Mouse (Mus musculus): ENCODE results near the gene Pdia6. TPM values are rescaled to one million over a fixed set of nuclear protein-coding genes. Genes with fewer than 3 reads are reported as not detected.

Gene Pdia6
- total RNA-seq, 2 experiments from 2014 or later, result 111 to 134 TPM

GRCm38 (mm10) chr12:17256905-17257304 is 9.4 kb upstream of the Pdia6 start:
- intact Hi-C loops (cut with DNase I), result loop anchor here (1.0 to 10.0 kb wide), 4 partner anchors 224 to 542 kb away; no protein-coding TSS in a partner anchor
- DNase-seq (ENCODE audit: low spot score), result no peak

GRCm38 (mm10) chr12:17258431-17258830 is 7.9 kb upstream of the Pdia6 start:
- intact Hi-C loops (cut with DNase I), result loop anchor here (5.0 to 10.0 kb wide), 3 partner anchors 426 to 544 kb away; no protein-coding TSS in a partner anchor
- DNase-seq (ENCODE audit: low spot score), result no peak

- intact Hi-C loops (cut with DNase I), result no loop called here
- no peak for DNase-seq (ENCODE audit: low spot score)
These were observed 5.3 kb upstream of the Pdia6 start for GRCm38 (mm10) chr12:17261005-17261404.

DNA sequence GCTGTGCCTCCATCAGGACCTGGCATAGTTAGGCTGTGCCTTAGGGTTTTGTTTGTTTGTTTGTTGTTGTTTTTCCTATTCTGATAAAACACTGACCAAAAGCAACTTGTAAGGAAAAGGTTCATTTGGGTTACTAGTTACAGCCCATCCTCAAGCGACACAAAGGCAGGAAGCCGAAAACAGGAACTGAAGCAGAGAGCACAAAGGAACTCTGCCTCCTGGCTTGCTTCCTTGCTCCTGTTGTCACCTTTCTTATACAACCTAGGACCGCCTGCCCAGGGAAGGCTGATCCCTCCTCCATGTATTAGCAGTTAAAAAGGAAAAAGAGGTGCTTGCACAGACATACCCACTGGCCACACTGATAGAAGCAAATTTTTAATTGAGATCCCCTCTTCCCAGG is 2.5 kb upstream of the Pdia6 start:
- intact Hi-C loops (cut with DNase I), result no loop called here
- DNase-seq (ENCODE audit: low spot score), result no peak

DNA sequence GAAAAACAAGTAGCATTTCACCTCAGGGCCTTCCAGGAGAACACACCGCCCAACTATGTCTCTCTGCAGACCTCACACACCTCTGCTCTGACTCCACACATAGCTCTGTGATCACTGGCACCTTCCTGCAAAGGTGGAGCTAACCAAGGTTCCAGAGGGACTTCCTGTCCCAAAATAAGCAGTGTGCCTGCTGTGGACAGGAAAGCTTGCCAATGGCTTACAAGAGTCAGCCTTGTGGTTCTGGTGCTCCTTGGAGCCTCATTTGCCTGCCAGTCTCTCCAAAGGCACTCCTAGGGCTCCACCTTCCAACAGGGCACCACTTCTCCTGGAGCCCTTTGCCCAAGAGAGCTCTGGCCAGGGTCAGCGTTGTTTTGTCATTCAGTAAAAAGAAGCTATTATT is 1.5 kb upstream of the Pdia6 start:
- intact Hi-C loops (cut with DNase I), result loop anchor here (5.0 kb wide), 1 partner anchor 82 kb away; the partner anchor contains the start of gene Nol10
- DNase-seq (ENCODE audit: low spot score), result no peak

DNA sequence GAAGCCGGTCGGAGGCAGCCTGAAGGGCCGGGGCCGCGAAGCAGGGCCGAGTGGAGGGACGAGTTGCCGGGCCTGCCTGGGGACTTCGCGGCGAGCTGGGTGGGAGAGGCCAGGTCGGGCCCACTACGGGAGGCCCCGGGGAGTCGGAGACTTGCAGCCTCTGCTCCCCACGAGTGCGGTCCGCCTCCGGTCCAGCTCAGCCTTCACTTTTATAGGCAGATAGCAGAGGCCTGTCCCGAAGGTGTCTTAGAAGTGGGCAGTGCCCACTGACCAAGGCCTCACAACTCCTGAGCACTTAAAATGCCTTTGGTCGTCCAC is 287 bp downstream of the Pdia6 start:
- DNase-seq (ENCODE audit: low spot score), result no peak
- intact Hi-C loops (cut with DNase I), result loop anchor here (5.0 kb wide), 1 partner anchor 81 kb away; the partner anchor contains the start of gene Nol10

DNA sequence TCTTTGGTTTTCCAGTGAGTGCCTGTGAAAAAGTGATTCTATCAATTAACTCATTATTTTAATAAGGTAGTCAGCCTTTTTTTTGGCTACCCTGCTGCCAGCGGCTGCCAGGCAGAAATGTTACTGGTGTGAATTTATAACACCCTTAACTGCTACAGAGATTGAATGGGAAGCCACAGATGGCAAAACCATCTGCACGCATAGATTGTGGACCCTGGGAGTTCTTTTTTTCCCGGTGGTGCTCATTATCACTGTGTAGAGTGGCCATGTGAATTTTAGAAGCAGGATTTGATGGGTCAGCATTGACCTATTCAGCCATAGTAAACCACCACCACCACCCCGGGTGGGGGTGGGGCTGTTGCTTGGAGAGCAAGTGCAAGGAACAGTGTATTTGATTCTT is 971 bp downstream of the Pdia6 start:
- DNase-seq (ENCODE audit: low spot score), result no peak
- intact Hi-C loops (cut with DNase I), result loop anchor here (5.0 kb wide), 1 partner anchor 80 kb away; the partner anchor contains the start of gene Nol10

DNA sequence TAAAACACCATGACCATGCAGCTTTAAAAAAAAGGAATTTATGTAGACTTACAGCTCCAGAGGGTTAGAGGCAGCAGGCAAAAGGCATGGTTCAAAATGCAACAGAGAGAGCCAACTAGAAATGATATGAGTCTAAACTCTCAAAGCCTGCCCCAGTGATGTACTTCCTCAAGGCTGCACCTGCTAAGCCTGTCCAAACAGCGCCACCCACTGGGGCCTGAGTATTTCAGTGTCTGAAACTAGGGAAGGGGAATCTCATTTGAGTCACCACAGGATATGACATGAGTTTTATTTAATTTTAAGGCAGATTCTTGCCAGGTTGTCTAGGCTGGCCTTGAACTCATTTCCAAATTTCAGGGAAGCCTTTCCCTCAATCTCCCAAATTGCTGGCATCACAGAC is 4.9 kb downstream of the Pdia6 start:
- intact Hi-C loops (cut with DNase I), result no loop called here
- DNase-seq (ENCODE audit: low spot score), result no peak

DNA sequence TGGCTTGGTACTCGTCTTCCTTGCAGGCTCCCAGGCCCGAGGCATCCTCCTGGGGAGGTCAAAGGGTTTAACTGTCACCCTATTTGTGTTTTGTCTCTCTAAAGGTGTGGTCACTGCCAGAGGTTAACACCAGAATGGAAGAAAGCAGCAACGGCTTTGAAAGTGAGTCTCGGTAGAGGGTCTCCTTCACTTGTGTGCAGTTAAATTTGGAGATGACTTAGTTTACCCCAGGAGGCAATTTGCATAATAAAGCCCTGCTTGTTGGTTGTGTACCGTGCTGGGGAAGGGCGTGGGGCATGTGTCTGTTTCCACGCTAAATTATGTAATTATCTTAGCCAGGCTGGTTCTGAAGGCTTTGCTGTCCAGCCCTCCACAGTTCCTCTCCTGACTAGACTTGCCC is 7.5 kb downstream of the Pdia6 start:
- intact Hi-C loops (cut with DNase I), result no loop called here
- DNase-seq (ENCODE audit: low spot score), result no peak

DNA sequence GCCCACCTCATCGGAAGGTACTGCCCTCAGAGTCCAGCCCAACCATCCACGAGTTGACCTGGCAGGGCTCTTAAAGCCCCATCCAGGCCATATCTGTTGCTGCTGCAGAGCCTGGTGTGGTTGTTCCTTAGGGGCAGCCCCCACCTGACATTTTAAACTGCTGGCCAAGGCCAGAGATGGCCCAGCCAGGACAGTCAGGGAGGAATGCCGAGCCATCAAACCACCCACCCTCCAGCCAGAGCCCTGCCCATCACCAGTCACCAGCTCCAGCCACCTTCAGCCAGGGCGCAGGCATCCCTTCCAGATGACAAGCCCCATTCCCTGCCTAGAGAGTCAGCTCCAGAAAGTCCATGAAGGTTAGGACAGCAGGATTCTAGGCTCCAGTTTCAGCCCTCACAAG is 22.2 kb downstream of the Pdia6 start:
- DNase-seq (ENCODE audit: low spot score), result no peak
- intact Hi-C loops (cut with DNase I), result no loop called here

- no peak for DNase-seq (ENCODE audit: low spot score)
- intact Hi-C loops (cut with DNase I), result no loop called here
These were observed 22.7 kb downstream of the Pdia6 start for GRCm38 (mm10) chr12:17289060-17289459.

DNA sequence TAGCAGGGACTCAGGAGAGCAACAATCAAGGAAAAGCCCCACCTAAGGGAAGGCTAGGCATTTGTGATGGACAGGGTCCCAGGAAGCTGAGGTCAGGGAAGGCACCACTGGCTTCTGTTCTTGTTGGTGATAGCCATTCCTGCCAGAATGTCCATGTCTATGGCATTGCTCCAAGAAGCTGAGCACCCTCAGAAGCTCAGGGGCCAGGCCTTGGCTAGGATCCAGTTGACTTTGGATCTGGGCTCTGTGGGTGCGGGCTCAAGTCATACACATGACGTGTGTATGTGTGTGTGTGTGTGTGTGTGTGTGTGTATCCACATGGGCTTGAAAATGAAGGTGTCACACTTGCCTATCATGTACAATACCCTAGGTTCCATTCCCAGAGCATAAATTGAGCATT is 23.6 kb downstream of the Pdia6 start:
- intact Hi-C loops (cut with DNase I), result no loop called here
- no peak for DNase-seq (ENCODE audit: low spot score)

DNA sequence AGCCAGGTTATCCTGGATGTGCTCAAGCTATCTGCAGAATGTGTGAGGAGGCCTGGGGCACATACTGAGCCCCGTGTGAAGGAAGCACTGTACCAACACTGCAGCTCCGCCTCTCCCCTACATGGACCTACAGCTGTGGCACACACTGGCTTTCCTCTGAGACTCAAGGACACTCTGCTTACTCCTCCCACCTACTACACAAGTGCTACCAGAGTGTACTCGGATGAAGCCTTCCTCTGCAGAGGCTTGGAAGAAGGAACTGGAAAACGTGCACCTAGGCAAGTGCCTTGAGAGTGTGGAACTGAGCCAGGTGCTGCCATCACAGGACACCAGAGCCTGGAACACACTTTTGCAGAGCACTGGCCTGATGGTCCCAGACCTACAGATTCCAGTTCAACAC is 24.2 kb downstream of the Pdia6 start:
- intact Hi-C loops (cut with DNase I), result no loop called here
- no peak for DNase-seq (ENCODE audit: low spot score)

DNA sequence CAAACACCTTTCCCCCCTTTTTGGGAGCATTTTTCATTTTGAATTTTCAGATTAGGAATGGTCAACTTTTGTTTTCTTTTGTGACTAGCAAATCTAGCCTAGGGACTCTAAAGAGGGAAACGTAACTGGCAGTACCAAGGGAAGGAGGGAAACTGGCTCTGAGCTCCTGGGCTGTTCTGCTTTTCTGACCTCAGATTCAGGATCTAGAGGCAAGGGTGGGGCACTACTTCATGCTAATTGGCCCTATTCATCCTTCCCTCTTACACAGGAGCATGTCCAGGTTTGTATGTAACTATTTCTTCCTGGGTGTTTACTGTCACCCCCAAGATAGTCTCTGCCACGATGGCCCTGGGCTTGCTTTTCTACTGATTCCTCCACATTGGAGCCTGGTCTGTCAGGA is 30.6 kb downstream of the Pdia6 start:
- intact Hi-C loops (cut with DNase I), result no loop called here
- DNase-seq (ENCODE audit: low spot score), result no peak

DNA sequence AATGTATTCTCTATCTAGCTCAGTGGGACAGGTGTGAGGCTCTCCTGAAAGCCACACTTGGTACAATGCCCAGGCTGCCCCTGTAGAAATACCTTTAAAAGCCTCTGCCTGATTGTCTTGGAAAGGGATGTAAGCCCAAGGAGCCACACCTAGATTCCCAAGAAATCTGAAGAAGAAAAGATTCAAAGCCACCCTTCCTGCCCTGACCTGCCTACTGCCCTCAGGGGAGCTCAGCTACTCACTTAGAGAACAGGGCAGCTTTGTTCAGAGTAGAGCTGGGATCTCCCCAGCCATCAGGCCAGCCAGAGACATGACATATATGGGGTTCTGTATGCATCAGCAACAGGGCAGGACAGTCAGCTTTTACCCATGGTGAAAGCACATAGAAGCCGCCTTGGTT is 33.6 kb downstream of the Pdia6 start:
- no peak for DNase-seq (ENCODE audit: low spot score)
- intact Hi-C loops (cut with DNase I), result no loop called here

GRCm38 (mm10) chr12:17305445-17305844 is 39.1 kb downstream of the Pdia6 start:
- DNase-seq (ENCODE audit: low spot score), result no peak

GRCm38 (mm10) chr12:17308246-17308645 is 41.9 kb downstream of the Pdia6 start:
- DNase-seq (ENCODE audit: low spot score), result no peak
- intact Hi-C loops (cut with DNase I), result no loop called here

More at GRCm38 (mm10) chr12:17305445-17305844, 39.1 kb downstream of the Pdia6 start:
- intact Hi-C loops (cut with DNase I), result no loop called here

DNA sequence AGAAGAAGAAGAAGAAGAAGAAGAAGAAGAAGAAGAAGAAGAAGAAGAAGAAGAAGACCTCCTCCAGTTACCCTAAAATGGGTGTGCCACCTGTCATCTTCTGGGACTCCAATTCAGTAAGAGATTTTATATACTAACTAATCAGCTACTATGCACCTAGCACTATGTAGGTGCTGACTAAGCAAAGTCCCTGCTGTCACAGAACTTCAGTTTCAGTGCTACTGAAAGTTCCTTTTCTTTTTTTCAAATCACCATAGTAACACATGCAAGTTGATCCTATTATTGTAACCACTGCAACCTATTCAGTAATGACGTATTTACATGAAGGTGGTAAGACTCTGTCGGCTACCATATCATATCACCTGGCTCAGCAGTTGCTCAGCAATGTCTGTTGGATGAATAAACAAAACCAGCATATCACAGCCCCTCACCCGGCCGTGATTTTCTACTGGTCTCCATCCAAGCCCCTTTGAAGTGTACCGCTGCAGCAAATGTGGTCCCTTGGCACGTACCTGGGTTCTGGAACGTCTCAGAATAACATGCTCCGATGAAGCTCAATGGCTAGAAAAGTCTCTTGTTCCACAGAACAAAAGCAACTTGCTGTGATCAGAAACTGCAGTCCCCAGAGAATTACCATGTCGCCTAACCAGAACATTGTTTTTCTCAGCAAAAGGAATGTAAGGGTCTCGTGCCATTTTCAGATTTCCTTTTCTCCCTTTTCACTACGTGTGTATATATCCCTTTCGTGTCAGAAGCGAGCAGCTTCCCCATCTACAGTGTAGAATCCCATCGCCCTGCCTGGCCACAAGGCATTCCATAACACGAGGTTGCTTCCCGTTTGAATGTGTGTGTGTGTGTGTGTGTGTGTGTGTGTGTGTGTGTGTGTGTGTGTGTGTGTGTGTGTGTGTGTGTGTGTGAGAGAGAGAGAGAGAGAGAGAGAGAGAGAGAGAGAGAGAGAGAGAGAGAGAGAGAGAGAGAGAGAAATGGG is 44.8 kb downstream of the Pdia6 start:
- no peak for DNase-seq (ENCODE audit: low spot score)
- intact Hi-C loops (cut with DNase I), result no loop called here

DNA sequence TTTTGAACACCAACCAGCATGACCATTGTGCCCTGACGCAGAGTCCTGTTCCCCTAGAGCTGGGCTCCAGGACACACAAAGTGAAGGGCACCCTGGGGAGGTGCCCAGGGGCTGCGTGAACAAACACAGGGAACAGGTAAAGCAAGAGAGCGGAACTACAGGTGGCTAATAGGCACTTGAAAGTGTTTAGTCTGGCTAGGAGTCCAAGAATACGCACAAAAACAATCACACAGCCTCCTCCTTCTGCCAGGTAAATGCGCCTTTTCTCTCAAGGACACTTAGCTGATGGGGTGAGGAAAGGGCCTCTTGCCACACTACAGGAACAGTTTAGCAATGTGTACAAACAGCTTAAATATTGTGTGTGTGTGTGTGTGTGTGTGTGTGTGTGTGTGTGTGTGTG is 49.8 kb downstream of the Pdia6 start:
- intact Hi-C loops (cut with DNase I), result no loop called here
- DNase-seq (ENCODE audit: low spot score), result no peak

- intact Hi-C loops (cut with DNase I), result no loop called here
- no peak for DNase-seq (ENCODE audit: low spot score)
These were observed 51.6 kb downstream of the Pdia6 start for GRCm38 (mm10) chr12:17317970-17318369.

DNA sequence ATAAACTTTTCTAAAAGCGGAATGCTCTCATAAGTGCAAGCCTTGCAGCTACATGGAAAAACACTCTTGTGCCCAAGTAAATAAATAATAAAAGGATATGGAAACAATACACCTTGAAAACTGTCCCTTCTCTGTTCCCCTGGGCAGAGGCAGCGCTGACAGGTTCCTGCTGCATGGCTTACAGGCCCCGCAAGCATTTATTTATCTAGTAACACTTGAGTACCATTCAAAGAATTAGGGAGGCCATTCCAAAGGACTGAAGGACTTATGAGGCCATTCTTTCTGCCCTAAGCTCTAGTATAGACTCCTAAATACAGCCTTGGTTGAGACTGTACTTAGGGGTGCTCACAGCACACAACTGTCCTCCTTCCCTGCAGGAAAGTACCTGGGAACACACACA is 52.1 kb downstream of the Pdia6 start:
- DNase-seq (ENCODE audit: low spot score), result no peak
- intact Hi-C loops (cut with DNase I), result no loop called here

Measured in heart, postnatal 25 days (tissue).